In genomic region chr5:124350350-124350749, GRCm38 (mm10) we compare ENCODE assay signal across 9 mouse cellular contexts. TPM values are rescaled to one million over a fixed set of nuclear protein-coding genes. Genes with fewer than 3 reads are reported as not detected.
A peak's percentile ranks its signal among the peaks of the same experiment; 100 is the strongest.
DNase-seq lines count a peak whose midpoint lies in the region; ATAC-seq and TF ChIP-seq lines count a peak whose summit lies in the region.
"Had no signal": no experiment of that assay in that cellular context is flagged by ENCODE, and none has a peak within 500 bp of the region (broad histone marks: within the 10 kb centered on the region; RNA-seq: fewer than 3 reads in every experiment).

No protein-coding gene starts in this region.

- dilution Hi-C loops in CH12.LX (cut with MboI; ENCODE audit: extremely low pct_ligation_motif_present, extremely low pct_unique_long_range_greater_than_20kb, low sequenced_read_pairs), result no loop called here

- ATAC-seq in forebrain, embryonic 15.5 days (replicated peaks), result no peak
- no peak for ATAC-seq in midbrain, embryonic 11.5 days (ENCODE audit: low FRiP score)
- no peak for ATAC-seq in frontal cortex, adult (ENCODE audit: low TSS enrichment)

- no peak for TF ChIP-seq CTCF in CH12.LX (conservative IDR thresholded peaks at IDR 0.05 in 1 of 2, IDR thresholded peaks at IDR 0.05 in 1 of 2; ENCODE audit: low read depth in 2 of 2, low read length in 2 of 2)

- H3K79me2 ChIP-seq in CH12.LX (replicated peaks; ENCODE audit: control insufficient read depth, extremely low read depth, insufficient read depth, poor library complexity, severe bottlenecking), result peaks cover 37% of the 10 kb centered on the region

- in situ Hi-C loops in CH12.LX (cut with MboI; ENCODE audit: low pct_ligation_motif_present, low pct_unique_long_range_greater_than_20kb, low sequenced_read_pairs), result loop anchor here (10.0 kb wide), 1 partner anchor 204 kb away; the partner anchor contains the start of gene Ddx55

- TF ChIP-seq POLR2A in CH12.LX (IDR thresholded peaks at IDR 0.05; ENCODE audit: low read depth, low read length), result no peak

- H3K4me2 ChIP-seq in CH12.LX (ENCODE audit: insufficient read depth, low read depth, poor library complexity, severe bottlenecking), result no peak overlapping the region
- peak overlapping the region; percentile 81 for H3K4me2 ChIP-seq in forebrain, embryonic 15.5 days (replicated peaks)
- H3K4me2 ChIP-seq in midbrain, embryonic 11.5 days, result peak overlapping the region; percentile 95

- H3K4me1 ChIP-seq in heart, embryonic 10.5 days, result peaks cover 28% of the 10 kb centered on the region
- peaks cover 17 to 24% of the 10 kb centered on the region in 2 experiments for H3K4me1 ChIP-seq in CH12.LX (ENCODE audit: control insufficient read depth in 1 of 2, insufficient read depth in 2 of 2)
- H3K4me1 ChIP-seq in forebrain, embryonic 15.5 days, result peaks cover 31% of the 10 kb centered on the region
- H3K4me1 ChIP-seq in midbrain, embryonic 11.5 days (ENCODE audit: control insufficient read depth, insufficient read depth, low read length), result peaks cover 26% of the 10 kb centered on the region

- 88% methylated on average over 2 of the region's 2 CpGs for WGBS in heart, embryonic 10.5 days
- 60% methylated on average over 2 of the region's 2 CpGs for WGBS in forebrain, embryonic 15.5 days
- WGBS in midbrain, embryonic 11.5 days, result 80% methylated on average over 2 of the region's 2 CpGs

- no peak overlapping the region for H3K4me3 ChIP-seq in heart, embryonic 10.5 days
- no peak overlapping the region for H3K4me3 ChIP-seq in CH12.LX (replicated peaks in 1 of 3; ENCODE audit: low read depth in 2 of 3, low read length in 2 of 3, poor library complexity in 1 of 3)
- H3K4me3 ChIP-seq in forebrain, embryonic 15.5 days, result peak overlapping the region; percentile 88
- peak overlapping the region; percentile 99 for H3K4me3 ChIP-seq in midbrain, embryonic 11.5 days (ENCODE audit: low read depth, low read length)

- H3K9me3 ChIP-seq in heart, embryonic 10.5 days, result no peaks in the 10 kb centered on the region
- H3K9me3 ChIP-seq in CH12.LX (replicated peaks; ENCODE audit: low read length), result no peaks in the 10 kb centered on the region
- no peaks in the 10 kb centered on the region for H3K9me3 ChIP-seq in forebrain, embryonic 15.5 days
- H3K9me3 ChIP-seq in midbrain, embryonic 11.5 days (ENCODE audit: control insufficient read depth, low read length), result no peaks in the 10 kb centered on the region

- DNase-seq in heart, embryonic 10.5 days (ENCODE audit: low spot score), result no peak
- DNase-seq in heart, adult 18-20 months, result no peak
- DNase-seq in CH12.LX (ENCODE audit: extremely low read depth), result peak; percentile 31
- DNase-seq in midbrain, embryonic 11.5 days (ENCODE audit: low spot score, missing footprints), result no peak
- DNase-seq in frontal cortex, postnatal 14 days (ENCODE audit: low spot score in 2 of 2), result no peak
- DNase-seq in layer of hippocampus, adult 18-20 months (ENCODE audit: low spot score in 2 of 2), result no peak

- no peak for TF ChIP-seq RAD21 in CH12.LX (IDR thresholded peaks at IDR 0.05; ENCODE audit: low read depth, low read length)

- TF ChIP-seq EP300 in CH12.LX (IDR thresholded peaks at IDR 0.05; ENCODE audit: low read length), result no peak

- H3K9ac ChIP-seq in CH12.LX (ENCODE audit: insufficient read depth, low read depth), result no peak overlapping the region
- peak overlapping the region; percentile 90; the same call in 1 of the 2 replicates for H3K9ac ChIP-seq in forebrain, embryonic 15.5 days (replicated peaks)
- H3K9ac ChIP-seq in midbrain, embryonic 11.5 days (ENCODE audit: low read length), result peak overlapping the region; percentile 99
- H3K9ac ChIP-seq: liver, embryonic 14.5 days had no signal

- H3K27ac ChIP-seq in heart, embryonic 10.5 days, result peak overlapping the region; percentile 100; the same call in 1 of the 2 replicates
- peak overlapping the region; percentile 65 for H3K27ac ChIP-seq in CH12.LX (ENCODE audit: insufficient read depth, low read depth)
- peak overlapping the region; percentile 98 for H3K27ac ChIP-seq in forebrain, embryonic 15.5 days (replicated peaks)
- peak overlapping the region; percentile 99 for H3K27ac ChIP-seq in midbrain, embryonic 11.5 days (ENCODE audit: low read depth, low read length)
- H3K27ac ChIP-seq: liver, embryonic 14.5 days had no signal

- H3K27me3 ChIP-seq in heart, embryonic 10.5 days (ENCODE audit: insufficient read depth, poor library complexity, severe bottlenecking), result no peaks in the 10 kb centered on the region
- H3K27me3 ChIP-seq in CH12.LX (replicated peaks), result no peaks in the 10 kb centered on the region
- no peaks in the 10 kb centered on the region for H3K27me3 ChIP-seq in forebrain, embryonic 15.5 days
- no peaks in the 10 kb centered on the region for H3K27me3 ChIP-seq in midbrain, embryonic 11.5 days (ENCODE audit: control insufficient read depth, insufficient read depth, low read length)

- H3K36me3 ChIP-seq in heart, embryonic 10.5 days, result peaks cover 48% of the 10 kb centered on the region
- peaks cover 31 to 44% of the 10 kb centered on the region in 2 experiments for H3K36me3 ChIP-seq in CH12.LX (replicated peaks in 1 of 2; ENCODE audit: control insufficient read depth in 1 of 2, insufficient read depth in 1 of 2, low read length in 1 of 2)
- peaks cover 29% of the 10 kb centered on the region for H3K36me3 ChIP-seq in forebrain, embryonic 15.5 days
- peaks cover 25% of the 10 kb centered on the region for H3K36me3 ChIP-seq in midbrain, embryonic 11.5 days (ENCODE audit: control insufficient read depth, insufficient read depth, low read length)

TF ChIP-seq in CH12.LX, 34 proteins besides CTCF, POLR2A, EP300 and RAD21:
- TF ChIP-seq IRF4 (IDR thresholded peaks at IDR 0.05; ENCODE audit: low read depth, low read length) (peak; percentile 41; the same call in 1 of the 2 replicates), MXI1 (IDR thresholded peaks at IDR 0.05; ENCODE audit: low read depth, low read length) (no peak)
TF ChIP-seq in CH12.LX: peak in this region for 1.

RNA-seq across cellular contexts. Expression of gene Cdk2ap1, which starts 12.5 kb away (rescaled TPM):
- polyA plus RNA-seq in heart, embryonic 10.5 days (2016; fragmentation: Nextera tagmentation; extraction: Ambion mirVana), result 34.4 and 43.7 TPM in 2 replicates
- total RNA-seq in heart, adult 18-20 months (2021), result 100 to 1,000 TPM; 148 to 156 TPM
- total RNA-seq in CH12.LX (2012; rRNA removed), result 90.4 and 134 TPM in 2 replicates
- total RNA-seq in CH12.LX (2014; rRNA removed), result 170 and 179 TPM in 2 replicates
- polyA plus RNA-seq in CH12.LX (2012; ENCODE audit: insufficient read length, low read depth), result 287 and 323 TPM in 2 replicates
- polyA plus RNA-seq in forebrain, embryonic 15.5 days (2015; fragmentation: Nextera tagmentation; extraction: Ambion mirVana), result 85.6 and 193 TPM in 2 replicates
- 215 and 262 TPM in 2 replicates for polyA plus RNA-seq in midbrain, embryonic 11.5 days (2014; fragmentation: Nextera tagmentation; extraction: Ambion mirVana)
- total RNA-seq in layer of hippocampus, adult 18-20 months (2021), result 10 to 100 TPM; 88.2 to 94.5 TPM

RNA-seq across cellular contexts. Expression of gene 2810006K23Rik, which starts 22.5 kb away (rescaled TPM):
- 22.1 and 22.9 TPM in 2 replicates for polyA plus RNA-seq in heart, embryonic 10.5 days (2016; fragmentation: Nextera tagmentation; extraction: Ambion mirVana)
- total RNA-seq in heart, adult 18-20 months (2021), result 10 to 100 TPM; 12.4 to 14.4 TPM
- total RNA-seq in CH12.LX (2012; rRNA removed), result 6.1 and 6.3 TPM in 2 replicates
- total RNA-seq in CH12.LX (2014; rRNA removed), result 8.9 TPM in 2 replicates
- 8.2 and 8.9 TPM in 2 replicates for polyA plus RNA-seq in CH12.LX (2012; ENCODE audit: insufficient read length, low read depth)
- polyA plus RNA-seq in forebrain, embryonic 15.5 days (2015; fragmentation: Nextera tagmentation; extraction: Ambion mirVana), result 19.0 and 22.6 TPM in 2 replicates
- polyA plus RNA-seq in midbrain, embryonic 11.5 days (2014; fragmentation: Nextera tagmentation; extraction: Ambion mirVana), result 22.0 and 23.9 TPM in 2 replicates
- 10 to 100 TPM; 14.6 to 16.3 TPM for total RNA-seq in layer of hippocampus, adult 18-20 months (2021)

RNA-seq across cellular contexts. Expression of gene Mphosph9, which starts 22.6 kb away (rescaled TPM):
- polyA plus RNA-seq in heart, embryonic 10.5 days (2016; fragmentation: Nextera tagmentation; extraction: Ambion mirVana), result 15.6 and 20.5 TPM in 2 replicates
- 1 to 10 TPM; 3.9 to 5.5 TPM for total RNA-seq in heart, adult 18-20 months (2021)
- total RNA-seq in CH12.LX (2012; rRNA removed) (5.6 and 5.7 TPM in 2 replicates), CH12.LX (2014; rRNA removed) (6.9 and 8.0 TPM in 2 replicates)
- 7.8 and 9.8 TPM in 2 replicates for polyA plus RNA-seq in CH12.LX (2012; ENCODE audit: insufficient read length, low read depth)
- 16.4 and 17.6 TPM in 2 replicates for polyA plus RNA-seq in forebrain, embryonic 15.5 days (2015; fragmentation: Nextera tagmentation; extraction: Ambion mirVana)
- 12.3 and 13.6 TPM in 2 replicates for polyA plus RNA-seq in midbrain, embryonic 11.5 days (2014; fragmentation: Nextera tagmentation; extraction: Ambion mirVana)
- total RNA-seq in layer of hippocampus, adult 18-20 months (2021), result 10 to 100 TPM; 16.6 to 18.6 TPM

Comparison
In these comparisons a context has a peak if more than half of its experiments do, and no peak if none do; other contexts are left out.
1. H3K4me3 ChIP-seq: peak in forebrain, embryonic 15.5 days (single experiment) and midbrain, embryonic 11.5 days (single experiment); none in heart, embryonic 10.5 days (single experiment) and CH12.LX (0 of 3).
2. Peak in every context shown above with its lines, with median percentiles within 50 percentile points of each other: H3K27ac ChIP-seq.